Mouse (Mus musculus): ENCODE data around the gene Gpr87. TPM values are rescaled to one million over a fixed set of nuclear protein-coding genes. Genes with fewer than 3 reads are reported as not detected.

The Gpr87 gene
- polyA plus RNA-seq, 1 experiment from 2014 or later, result 0.14 TPM

DNA sequence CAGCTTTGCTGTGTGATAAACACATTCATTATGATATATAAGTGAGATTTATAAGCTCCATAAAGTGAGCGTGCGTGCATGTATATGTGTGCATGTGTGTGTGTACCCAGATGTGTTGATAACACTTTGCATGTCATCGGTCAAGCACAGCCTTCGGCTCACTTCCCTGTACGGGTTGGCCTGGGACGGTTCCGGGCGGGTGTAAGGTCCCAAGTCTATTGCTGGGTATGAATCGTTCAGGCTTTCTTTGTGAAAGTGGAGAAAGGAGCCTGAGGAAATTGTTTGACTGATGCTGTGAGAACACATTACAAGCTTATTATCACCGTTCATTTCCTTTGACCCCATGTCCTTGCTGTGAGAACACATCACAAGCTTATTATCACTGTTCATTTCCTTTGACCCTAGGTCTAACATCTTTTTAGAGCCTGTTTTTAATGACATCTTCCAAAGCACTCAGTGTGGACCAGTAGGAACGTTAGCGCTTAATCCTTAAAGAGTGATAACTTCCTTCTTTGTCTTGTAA lies 55.9 kb downstream of the Gpr87 start:
- Histone ChIP-seq H3K27me3 (replicated peaks) (no peaks in the 10 kb centered on the region), H3K4me1 (replicated peaks) (peaks cover 23% of the 10 kb centered on the region), H3K4me2 (no peak overlapping the region), H3K27ac (ENCODE audit: poor library complexity, severe bottlenecking) (no peak overlapping the region), H3K4me3 (no peak overlapping the region), H3K9ac (no peak overlapping the region), H3K36me3 (no peaks in the 10 kb centered on the region), H3K9me3 (replicated peaks) (no peaks in the 10 kb centered on the region)
- ATAC-seq (ENCODE audit: insufficient number of reproducible peaks, low FRiP score), result peak; percentile 48; the same call in 1 of the 2 replicates
- 65% methylated on average over 12 of the region's 12 CpGs for WGBS

DNA sequence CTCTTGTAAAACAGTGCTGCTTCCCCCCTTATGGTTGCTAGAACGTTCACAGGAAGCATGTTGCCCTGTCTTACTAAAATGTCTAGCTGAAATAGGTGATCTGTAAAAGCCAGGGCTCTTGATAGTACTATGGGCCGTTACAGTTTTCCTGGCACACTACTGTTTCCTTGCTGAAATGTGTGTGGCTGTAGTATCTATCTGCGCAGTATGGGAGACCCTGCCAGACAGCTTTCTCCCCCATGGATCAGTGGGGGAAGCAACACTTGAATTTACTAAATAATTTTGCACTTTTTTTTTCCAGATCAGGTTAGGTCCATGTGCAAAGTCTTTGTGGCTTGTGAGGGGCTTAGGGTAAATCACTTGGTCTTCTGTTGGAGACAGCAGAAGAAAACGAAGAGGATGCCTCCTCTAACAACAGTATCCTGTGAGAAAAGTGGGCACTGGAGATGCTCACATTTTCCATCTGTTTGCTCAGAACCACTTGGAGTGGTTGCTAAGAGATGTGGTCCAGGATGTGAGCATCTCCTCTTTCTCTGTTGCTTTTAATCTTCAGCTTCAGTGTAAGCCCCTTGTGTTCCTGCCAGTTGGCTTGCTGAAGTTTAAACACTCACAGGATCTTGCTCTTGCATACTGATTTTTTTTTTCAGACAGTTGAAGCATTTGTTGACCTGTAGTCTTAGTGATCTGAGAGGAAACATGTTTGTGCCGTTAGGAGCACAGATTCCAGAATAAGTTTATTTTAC lies 58.8 kb downstream of the Gpr87 start:
- Histone ChIP-seq H3K27me3 (replicated peaks) (no peaks in the 10 kb centered on the region), H3K27ac (ENCODE audit: poor library complexity, severe bottlenecking) (no peak overlapping the region), H3K9ac (no peak overlapping the region), H3K4me3 (no peak overlapping the region), H3K4me2 (no peak overlapping the region), H3K4me1 (replicated peaks) (peaks cover 19% of the 10 kb centered on the region), H3K36me3 (no peaks in the 10 kb centered on the region), H3K9me3 (replicated peaks) (no peaks in the 10 kb centered on the region)
- ATAC-seq (ENCODE audit: insufficient number of reproducible peaks, low FRiP score), result no peak
- 74% methylated on average over 5 of the region's 5 CpGs for WGBS

DNA sequence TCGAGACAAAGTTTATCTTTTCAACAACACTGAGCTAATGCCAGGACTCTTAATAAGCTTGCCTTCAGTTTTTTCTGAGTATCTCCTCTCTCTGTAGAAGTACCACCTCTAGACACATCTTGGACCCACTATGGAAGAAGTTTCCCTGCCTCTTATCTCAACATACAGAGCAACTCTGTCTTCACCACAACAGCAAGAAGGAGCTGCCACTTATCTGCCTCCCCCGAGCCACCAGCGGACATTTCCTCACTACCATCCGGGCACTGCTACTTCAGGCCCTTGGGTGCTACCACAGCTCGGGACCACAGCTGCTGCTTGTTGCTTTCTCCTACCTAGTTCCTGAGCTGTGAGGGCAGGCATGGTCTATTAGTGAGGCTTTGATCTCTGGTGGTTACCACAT lies 61.7 kb downstream of the Gpr87 start:
- no peak overlapping the region for H3K9ac ChIP-seq
- H3K4me1 ChIP-seq (replicated peaks), result peaks cover 15% of the 10 kb centered on the region
- no peaks in the 10 kb centered on the region for H3K9me3 ChIP-seq (replicated peaks)
- ATAC-seq (ENCODE audit: insufficient number of reproducible peaks, low FRiP score), result no peak
- no peaks in the 10 kb centered on the region for H3K36me3 ChIP-seq
- H3K27ac ChIP-seq (ENCODE audit: poor library complexity, severe bottlenecking), result no peak overlapping the region
- H3K4me3 ChIP-seq, result no peak overlapping the region
- H3K4me2 ChIP-seq, result no peak overlapping the region
- no peaks in the 10 kb centered on the region for H3K27me3 ChIP-seq (replicated peaks)
- 29% methylated on average over 5 of the region's 5 CpGs for WGBS

DNA sequence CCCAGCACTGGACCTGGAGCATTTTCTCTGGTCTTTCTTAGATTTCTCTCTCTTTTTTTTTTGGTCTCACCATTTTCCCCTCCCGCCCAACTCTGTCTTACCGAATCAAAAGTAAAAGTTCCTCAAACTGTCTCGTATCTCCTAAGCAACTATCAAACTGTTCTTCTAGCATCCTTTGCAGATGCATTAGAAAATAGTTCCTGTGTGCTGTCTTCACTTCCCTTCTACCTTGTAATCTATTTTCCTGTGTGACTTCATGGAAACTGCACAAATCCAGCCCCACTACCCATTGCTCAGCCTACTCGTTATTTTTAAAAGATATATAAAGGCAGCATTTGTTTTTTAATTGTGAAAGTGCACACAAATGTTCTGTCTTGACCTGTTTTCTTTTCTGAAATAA lies 62.9 kb downstream of the Gpr87 start:
- no peaks in the 10 kb centered on the region for H3K36me3 ChIP-seq
- H3K27me3 ChIP-seq (replicated peaks), result no peaks in the 10 kb centered on the region
- no peaks in the 10 kb centered on the region for H3K9me3 ChIP-seq (replicated peaks)
- 69% methylated on average over 4 of the region's 4 CpGs for WGBS
- H3K9ac ChIP-seq, result no peak overlapping the region
- H3K4me3 ChIP-seq, result no peak overlapping the region
- ATAC-seq (ENCODE audit: insufficient number of reproducible peaks, low FRiP score), result no peak
- no peak overlapping the region for H3K27ac ChIP-seq (ENCODE audit: poor library complexity, severe bottlenecking)
- H3K4me2 ChIP-seq, result no peak overlapping the region
- peaks cover 15% of the 10 kb centered on the region for H3K4me1 ChIP-seq (replicated peaks)

DNA sequence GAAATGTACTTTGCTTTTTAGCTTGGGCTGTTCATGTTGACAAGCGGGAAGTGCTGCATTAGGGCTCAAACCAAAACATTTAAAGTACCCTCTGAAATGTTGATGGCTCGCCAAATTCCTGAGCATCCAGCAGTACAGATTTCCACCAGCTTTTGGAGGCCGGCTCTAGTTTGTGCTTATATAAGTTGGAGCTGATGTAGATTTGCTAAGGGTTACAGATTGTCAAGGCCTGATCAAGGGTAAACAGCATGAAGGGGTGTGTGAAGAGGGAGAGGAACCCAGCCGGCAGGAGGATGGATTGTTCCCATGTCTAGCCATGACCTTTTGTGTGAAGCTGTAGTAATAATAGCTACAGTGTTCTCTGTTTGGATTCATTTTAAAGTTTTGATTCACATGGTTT lies 63.8 kb downstream of the Gpr87 start:
- no peak overlapping the region for H3K9ac ChIP-seq
- WGBS, result 51% methylated on average over 4 of the region's 4 CpGs
- H3K4me1 ChIP-seq (replicated peaks), result peaks cover 16% of the 10 kb centered on the region
- H3K9me3 ChIP-seq (replicated peaks), result no peaks in the 10 kb centered on the region
- H3K4me3 ChIP-seq, result no peak overlapping the region
- no peaks in the 10 kb centered on the region for H3K36me3 ChIP-seq
- no peak overlapping the region for H3K27ac ChIP-seq (ENCODE audit: poor library complexity, severe bottlenecking)
- no peak overlapping the region for H3K4me2 ChIP-seq
- no peak for ATAC-seq (ENCODE audit: insufficient number of reproducible peaks, low FRiP score)
- H3K27me3 ChIP-seq (replicated peaks), result no peaks in the 10 kb centered on the region

DNA sequence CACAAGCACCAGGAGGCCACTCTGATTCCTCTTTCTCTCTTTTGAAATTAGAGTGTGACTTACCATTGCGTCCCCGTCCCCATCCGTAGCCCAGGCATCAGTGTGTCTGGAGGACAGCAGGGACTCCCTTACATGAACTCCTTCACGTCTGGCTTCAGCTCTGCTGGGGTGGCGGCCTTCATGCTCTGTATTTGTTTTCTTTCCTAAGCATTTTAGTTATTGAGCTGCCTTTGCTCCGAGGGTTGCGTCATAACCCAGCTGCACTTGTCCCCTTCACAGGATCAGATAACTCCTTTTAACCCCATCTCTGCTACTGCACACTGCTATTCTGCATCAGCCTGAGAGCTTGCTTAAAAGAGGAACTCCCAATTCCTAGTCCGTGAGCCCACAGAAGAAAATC lies 64.5 kb downstream of the Gpr87 start:
- H3K4me3 ChIP-seq, result no peak overlapping the region
- H3K4me2 ChIP-seq, result no peak overlapping the region

DNA sequence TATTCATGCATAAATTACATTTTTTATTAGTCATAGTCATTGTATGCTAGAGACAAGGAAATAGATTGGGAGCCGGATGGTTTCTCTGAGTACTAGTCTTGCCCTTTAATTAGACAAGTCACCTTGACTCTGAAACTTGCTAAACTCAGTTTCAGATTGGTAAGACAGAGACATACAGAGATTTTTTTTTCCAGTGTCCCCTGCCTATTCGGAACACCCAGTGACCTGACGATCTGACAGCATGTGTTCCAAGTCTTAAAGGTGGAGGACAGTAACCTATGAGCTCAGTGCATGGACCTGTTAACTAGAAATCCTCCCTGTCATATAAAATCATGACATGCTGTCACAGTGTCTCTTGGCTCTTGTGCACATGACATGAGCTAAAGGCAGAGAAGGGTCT lies 65.4 kb downstream of the Gpr87 start:
- H3K9me3 ChIP-seq (replicated peaks), result no peaks in the 10 kb centered on the region
- no peak overlapping the region for H3K27ac ChIP-seq (ENCODE audit: poor library complexity, severe bottlenecking)
- peaks cover 29% of the 10 kb centered on the region for H3K4me1 ChIP-seq (replicated peaks)
- no peaks in the 10 kb centered on the region for H3K36me3 ChIP-seq
- H3K4me2 ChIP-seq, result no peak overlapping the region
- H3K9ac ChIP-seq, result no peak overlapping the region
- ATAC-seq (ENCODE audit: insufficient number of reproducible peaks, low FRiP score), result no peak
- no peaks in the 10 kb centered on the region for H3K27me3 ChIP-seq (replicated peaks)
- H3K4me3 ChIP-seq, result no peak overlapping the region
- WGBS, result 85% methylated on average over 3 of the region's 3 CpGs

More for the DNA sequence above, 64.5 kb downstream of the Gpr87 start:
- Histone ChIP-seq H3K36me3 (no peaks in the 10 kb centered on the region), H3K9me3 (replicated peaks) (no peaks in the 10 kb centered on the region), H3K27me3 (replicated peaks) (no peaks in the 10 kb centered on the region), H3K9ac (no peak overlapping the region), H3K4me1 (replicated peaks) (peaks cover 23% of the 10 kb centered on the region), H3K27ac (ENCODE audit: poor library complexity, severe bottlenecking) (no peak overlapping the region)
- no peak for ATAC-seq (ENCODE audit: insufficient number of reproducible peaks, low FRiP score)
- WGBS, result 57% methylated on average over 8 of the region's 8 CpGs

Other genes starting within 250 kb of the Gpr87 start
- 5.1 and 5.6 TPM in 2 replicates for gene Med12l, start 189.3 kb downstream of the Gpr87 start, polyA plus RNA-seq (2016; fragmentation: Nextera tagmentation; extraction: Ambion mirVana)
- gene Gpr171, start 93.3 kb downstream of the Gpr87 start, polyA plus RNA-seq (2016; fragmentation: Nextera tagmentation; extraction: Ambion mirVana), result 1.6 TPM in 2 replicates
- gene P2ry14, start 41.5 kb downstream of the Gpr87 start, polyA plus RNA-seq (2016; fragmentation: Nextera tagmentation; extraction: Ambion mirVana), result 1.1 and 1.8 TPM in 2 replicates
- 0.45 and 0.79 TPM in 2 replicates for gene P2ry13, start 15.8 kb upstream of the Gpr87 start, polyA plus RNA-seq (2016; fragmentation: Nextera tagmentation; extraction: Ambion mirVana)
- 1.5 and 2.1 TPM in 2 replicates for gene P2ry12, start 67.8 kb upstream of the Gpr87 start, polyA plus RNA-seq (2016; fragmentation: Nextera tagmentation; extraction: Ambion mirVana)
- gene Igsf10, start 149.3 kb upstream of the Gpr87 start, polyA plus RNA-seq (2016; fragmentation: Nextera tagmentation; extraction: Ambion mirVana), result 2.1 and 2.4 TPM in 2 replicates

Data from heart, embryonic 12.5 days (tissue).